Mouse (Mus musculus) neural tube, embryonic 11.5 days (tissue): Measurements from ENCODE around the gene Celf5. TPM values are rescaled to one million over a fixed set of nuclear protein-coding genes. Genes with fewer than 3 reads are reported as not detected.

Experiments used
- ATAC-seq: fragments of 200-750 bp; cut with Nextera tagmentation; 2 replicates; pipeline ENCODE4 v1.8.0; 2017; ENCODE audit warnings: moderate number of reproducible peaks, mild to moderate bottlenecking, moderate TSS enrichment, moderate library complexity; ENCODE audit not compliant: insufficient read depth, low FRiP score, low TSS enrichment
- DNase-seq: peaks from one replicate; pipeline ENCODE4 v3.0.0-alpha.2; 2015; ENCODE audit warnings: low spot score
- H3K27ac ChIP-seq: fragments of 300-500 bp; sonication (generic); 2 replicates; pipeline ENCODE4 v1.5.1; 2014; ENCODE audit warnings: low read depth, mild to moderate bottlenecking, low read length
- H3K27me3 ChIP-seq: fragments of 300-500 bp; sonication (generic); 2 replicates; pipeline ENCODE4 v1.6.1; 2014; ENCODE audit warnings: mild to moderate bottlenecking, low read length, mixed read lengths; ENCODE audit not compliant: control insufficient read depth, insufficient read depth
- H3K36me3 ChIP-seq: fragments of 300-500 bp; sonication (generic); 2 replicates; pipeline ENCODE4 v1.6.1; 2014; ENCODE audit warnings: mild to moderate bottlenecking, low read length, moderate library complexity, mixed read lengths; ENCODE audit not compliant: control insufficient read depth, insufficient read depth
- H3K4me1 ChIP-seq: fragments of 300-500 bp; sonication (generic); 2 replicates; pipeline ENCODE4 v1.6.1; 2014; ENCODE audit warnings: low read length, mixed read lengths; ENCODE audit not compliant: control insufficient read depth, insufficient read depth
- H3K4me2 ChIP-seq: fragments of 300-500 bp; sonication (generic); 2 replicates; pipeline ENCODE4 v1.6.1; 2014; ENCODE audit warnings: low read depth, mild to moderate bottlenecking, moderate library complexity
- H3K4me3 ChIP-seq: fragments of 300-500 bp; sonication (generic); 2 replicates; pipeline ENCODE4 v1.5.1; 2014; ENCODE audit warnings: low read depth, low read length
- H3K9ac ChIP-seq: fragments of 300-500 bp; sonication (generic); 2 replicates; pipeline ENCODE4 v1.6.1; 2014; ENCODE audit warnings: mild to moderate bottlenecking, low read length
- H3K9me3 ChIP-seq: fragments of 300-500 bp; sonication (generic); 2 replicates; pipeline ENCODE4 v1.6.1; 2016; ENCODE audit warnings: low read length; ENCODE audit not compliant: control insufficient read depth
- WGBS: fragments of 180-500 bp; shearing (Covaris S2); extraction: QIAGEN DNeasy Blood & Tissue Kit; methylation state at CpG from one replicate; pipeline ENCODE4 v1.1.7; 2014; 5-methylcytosine and 5-hydroxymethylcytosine counted together
- polyA plus RNA-seq: library from polyadenylated mRNA; unstranded; fragments of >200 nt; fragmentation: Nextera tagmentation; extraction: Ambion mirVana; gene quantifications from 2 replicates; pipeline ENCODE4 v1.2.1, GENCODE M21; 2014

Gene Celf5
- polyA plus RNA-seq, 1 experiment from 2014 or later, result 11.1 TPM

DNA sequence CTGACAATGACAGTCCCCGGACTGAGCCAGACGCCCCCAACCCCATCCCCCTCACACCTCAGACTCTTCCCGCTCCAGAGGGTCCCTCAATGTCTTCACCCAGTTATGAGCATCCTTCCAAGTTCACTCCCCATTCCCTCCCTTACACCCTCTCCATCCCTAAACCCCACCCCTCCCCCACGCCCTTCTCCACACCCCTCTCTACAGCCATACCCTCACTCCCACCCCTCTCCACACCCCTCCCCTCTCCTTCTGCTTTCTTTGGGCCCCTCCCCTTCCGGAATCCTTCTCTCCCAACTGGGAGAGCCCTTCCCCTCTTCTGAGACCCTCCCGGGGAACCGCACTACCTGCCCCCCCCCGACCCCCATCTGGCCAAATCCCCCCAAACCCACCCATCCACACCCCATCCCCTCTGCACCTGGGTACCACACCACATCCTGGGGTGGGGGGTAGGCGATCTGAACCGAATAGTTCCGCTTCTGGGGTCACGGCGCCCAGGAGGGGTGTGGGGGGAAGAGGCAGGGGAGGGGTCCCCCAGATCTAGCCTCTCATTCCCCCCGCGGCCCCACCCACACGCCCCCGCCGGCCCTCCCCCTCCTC is 10.0 kb downstream of the Celf5 start:
- Histone ChIP-seq H3K9me3 (no peaks in the 10 kb centered on the region), H3K9ac (peak overlapping the region; percentile 44), H3K4me1 (peaks cover 5% of the 10 kb centered on the region; the same call in 1 of the 2 replicates), H3K4me3 (peak overlapping the region; percentile 31), H3K27ac (no peak overlapping the region), H3K27me3 (peaks cover 32% of the 10 kb centered on the region), H3K4me2 (peak overlapping the region; percentile 56), H3K36me3 (no peaks in the 10 kb centered on the region)
- ATAC-seq, result peak; percentile 43
- DNase-seq, result no peak
- 6% methylated on average over 15 of the region's 18 CpGs for WGBS

- H3K9me3 ChIP-seq, result no peaks in the 10 kb centered on the region
- ATAC-seq (no peak), DNase-seq (peak; percentile 8)
- no peak overlapping the region for H3K4me3 ChIP-seq
- H3K36me3 ChIP-seq, result no peaks in the 10 kb centered on the region
- 55% methylated on average over 18 of the region's 18 CpGs for WGBS
- H3K4me1 ChIP-seq, result peaks cover 5% of the 10 kb centered on the region; the same call in 1 of the 2 replicates
- no peak overlapping the region for H3K27ac ChIP-seq
- peaks cover 29% of the 10 kb centered on the region for H3K27me3 ChIP-seq
- H3K9ac ChIP-seq, result no peak overlapping the region
- no peak overlapping the region for H3K4me2 ChIP-seq
Measured at GRCm38 (mm10) chr10:81470454-81470853, 12.1 kb downstream of the Celf5 start.

- H3K9me3 ChIP-seq, result no peaks in the 10 kb centered on the region
- no peak for ATAC-seq
- peaks cover 11% of the 10 kb centered on the region; the same call in 1 of the 2 replicates for H3K4me1 ChIP-seq
- no peak overlapping the region for H3K9ac ChIP-seq
- no peak overlapping the region for H3K27ac ChIP-seq
- H3K36me3 ChIP-seq, result no peaks in the 10 kb centered on the region
- no peak overlapping the region for H3K4me3 ChIP-seq
- WGBS, result 83% methylated on average over 5 of the region's 5 CpGs
- peaks cover 31% of the 10 kb centered on the region for H3K27me3 ChIP-seq
- no peak for DNase-seq
- no peak overlapping the region for H3K4me2 ChIP-seq
Measured at GRCm38 (mm10) chr10:81469253-81469652, 13.3 kb downstream of the Celf5 start.

DNA sequence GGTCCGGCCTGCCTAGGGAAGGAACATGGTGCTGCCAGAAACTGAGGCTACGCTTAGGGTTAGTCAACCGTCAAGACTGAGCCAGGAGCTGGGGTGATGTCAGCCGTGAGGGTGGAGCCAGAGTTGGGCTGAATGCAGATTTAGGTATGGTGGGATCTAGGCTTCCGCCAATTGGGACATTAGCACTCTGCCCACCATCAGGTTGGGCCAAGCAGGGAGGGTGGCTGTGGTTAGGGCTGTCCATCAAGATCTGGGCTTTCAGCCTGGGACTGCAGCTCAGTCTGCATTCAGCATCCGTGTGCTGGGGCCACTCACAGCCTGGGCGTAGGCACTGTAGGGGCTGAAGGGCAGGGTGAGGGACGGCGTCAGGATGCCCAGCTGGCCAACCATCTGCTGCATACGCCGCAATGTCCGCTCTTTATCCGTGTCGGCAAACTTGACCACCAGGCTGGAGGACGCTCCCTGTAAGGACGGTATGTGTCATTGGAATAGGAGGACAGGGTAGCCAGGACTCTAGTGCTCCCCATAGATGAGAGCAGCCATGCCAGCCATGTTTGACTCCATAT is 14.8 kb downstream of the Celf5 start:
- Histone ChIP-seq H3K27me3 (peaks cover 33% of the 10 kb centered on the region), H3K9me3 (no peaks in the 10 kb centered on the region)
- 85% methylated on average over 16 of the region's 16 CpGs for WGBS

GRCm38 (mm10) chr10:81466881-81467280 is 15.6 kb downstream of the Celf5 start:
- WGBS, result 62% methylated on average over 14 of the region's 14 CpGs
- DNase-seq, result no peak
- peaks cover 41% of the 10 kb centered on the region for H3K27me3 ChIP-seq

More for the DNA sequence above, 14.8 kb downstream of the Celf5 start:
- H3K4me3 ChIP-seq, result no peak overlapping the region
- DNase-seq (no peak), ATAC-seq (no peak)
- no peak overlapping the region for H3K4me2 ChIP-seq
- H3K4me1 ChIP-seq, result 0 out of 2 replicates have a peak, but pooled peaks cover 10% of the 10 kb centered on the region
- H3K9ac ChIP-seq, result no peak overlapping the region
- no peaks in the 10 kb centered on the region for H3K36me3 ChIP-seq
- no peak overlapping the region for H3K27ac ChIP-seq

DNA sequence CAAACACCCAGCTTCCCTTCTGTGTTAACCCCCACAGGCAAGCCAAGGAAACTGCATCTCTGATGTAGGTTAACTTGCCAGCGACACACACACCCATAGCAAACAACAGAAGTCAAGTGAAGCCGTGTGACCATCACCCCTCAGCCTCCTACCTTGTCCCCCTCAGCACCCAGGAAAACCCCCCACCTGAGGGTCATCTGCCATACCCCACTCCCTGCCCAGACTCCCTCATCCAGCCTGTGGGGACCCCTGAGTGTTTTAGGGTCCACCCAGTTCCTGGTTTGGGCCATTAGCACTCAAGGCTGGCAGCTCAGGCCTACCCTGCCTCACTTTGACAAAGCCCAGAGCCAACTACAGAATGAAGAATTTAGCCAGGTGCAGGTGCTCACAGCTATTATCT is 16.4 kb downstream of the Celf5 start:
- no peak for ATAC-seq
- no peak overlapping the region for H3K27ac ChIP-seq
- no peak overlapping the region for H3K4me3 ChIP-seq
- 86% methylated on average over 2 of the region's 2 CpGs for WGBS
- peaks cover 49% of the 10 kb centered on the region for H3K27me3 ChIP-seq
- no peak overlapping the region for H3K9ac ChIP-seq
- no peaks in the 10 kb centered on the region for H3K9me3 ChIP-seq
- no peak for DNase-seq
- 0 out of 2 replicates have a peak, but pooled peaks cover 10% of the 10 kb centered on the region for H3K4me1 ChIP-seq
- H3K4me2 ChIP-seq, result no peak overlapping the region
- H3K36me3 ChIP-seq, result no peaks in the 10 kb centered on the region

More at GRCm38 (mm10) chr10:81466881-81467280, 15.6 kb downstream of the Celf5 start:
- Histone ChIP-seq H3K4me3 (no peak overlapping the region), H3K4me1 (0 out of 2 replicates have a peak, but pooled peaks cover 10% of the 10 kb centered on the region), H3K36me3 (no peaks in the 10 kb centered on the region), H3K4me2 (no peak overlapping the region), H3K9ac (no peak overlapping the region), H3K9me3 (no peaks in the 10 kb centered on the region), H3K27ac (no peak overlapping the region)
- no peak for ATAC-seq

GRCm38 (mm10) chr10:81465265-81465645 is 17.3 kb downstream of the Celf5 start:
- no peak overlapping the region for H3K27ac ChIP-seq
- ATAC-seq (peak; percentile 13; the same call in 1 of the 2 replicates), DNase-seq (no peak)
- no peaks in the 10 kb centered on the region for H3K36me3 ChIP-seq
- no peak overlapping the region for H3K4me3 ChIP-seq
- H3K4me1 ChIP-seq, result 0 out of 2 replicates have a peak, but pooled peaks cover 10% of the 10 kb centered on the region
- H3K4me2 ChIP-seq, result no peak overlapping the region
- no peaks in the 10 kb centered on the region for H3K9me3 ChIP-seq
- H3K9ac ChIP-seq, result no peak overlapping the region
- WGBS, result 1% methylated on average over 5 of the region's 5 CpGs
- peaks cover 57% of the 10 kb centered on the region for H3K27me3 ChIP-seq

- Histone ChIP-seq H3K4me3 (peak overlapping the region; percentile 36), H3K9ac (peak overlapping the region; percentile 53), H3K4me2 (peak overlapping the region; percentile 63), H3K27me3 (peaks cover 63% of the 10 kb centered on the region), H3K9me3 (no peaks in the 10 kb centered on the region), H3K36me3 (no peaks in the 10 kb centered on the region), H3K27ac (no peak overlapping the region), H3K4me1 (0 out of 2 replicates have a peak, but pooled peaks cover 10% of the 10 kb centered on the region)
- 3% methylated on average over 33 of the region's 33 CpGs for WGBS
- ATAC-seq (peak; percentile 87), DNase-seq (peak; percentile 76)
Measured at GRCm38 (mm10) chr10:81464405-81465264, 17.9 kb downstream of the Celf5 start.
